Mouse (Mus musculus) small intestine, adult 2 months (tissue): ENCODE results near the gene Csmd2.

Source experiments
- CTCF ChIP-seq: fragments of 200-500 bp; IDR thresholded peaks from 2 replicates; pipeline ENCODE4 v1.5.1; 2012; ENCODE audit warnings: low read depth, mild to moderate bottlenecking, control low read depth, inconsistent platforms, low read length, moderate library complexity, mixed read lengths; ENCODE audit not compliant: insufficient replicate concordance, insufficient read length; ENCODE audit errors: extremely low read depth
- POLR2A ChIP-seq: fragments of 200-500 bp; IDR thresholded peaks from 2 replicates; pipeline ENCODE4 v1.6.1; 2012; ENCODE audit warnings: low read depth, mild to moderate bottlenecking, control low read depth, inconsistent platforms, low read length, moderate library complexity

GRCm38 (mm10) chr4:128160656-128161055 lies 173.0 kb downstream of the Csmd2 start:
- TF ChIP-seq CTCF (no peak), POLR2A (no peak)
